In genomic region chr7:141435129-141435855, GRCm38 (mm10) we compare ENCODE assay signal across 8 mouse cellular contexts. TPM values are rescaled to one million over a fixed set of nuclear protein-coding genes. Genes with fewer than 3 reads are reported as not detected.
DNase-seq lines count a peak whose midpoint lies in the region; ATAC-seq and TF ChIP-seq lines count a peak whose summit lies in the region.

No protein-coding gene starts in this region.

- no peak for TF ChIP-seq CTCF in embryonic fibroblast, embryonic 13.5 days (IDR thresholded peaks at IDR 0.05; ENCODE audit: borderline replicate concordance, insufficient read depth, low read length)
- no peak for TF ChIP-seq CTCF in spleen, adult 2 months (IDR thresholded peaks at IDR 0.05; ENCODE audit: extremely low read depth, insufficient read depth, insufficient read length, insufficient replicate concordance)

- peaks cover 19% of the 10 kb centered on the region for H3K36me3 ChIP-seq in spleen, adult 2 months (ENCODE audit: control insufficient read depth, insufficient read depth, low read length)

- ATAC-seq in megakaryocyte-erythroid progenitor cell, adult 5-6 weeks (replicated peaks; ENCODE audit: low FRiP score, low TSS enrichment, poor library complexity, severe bottlenecking) = peak; percentile 72

- WGBS in spleen, adult 2 months = 2% methylated on average over 17 of the region's 17 CpGs

- no peaks in the 10 kb centered on the region for H3K27me3 ChIP-seq in spleen, adult 2 months (ENCODE audit: control insufficient read depth, insufficient read depth, low read length)

- intact Hi-C loops in heart, postnatal 36 days (cut with DNase I) = no loop called here
- intact Hi-C loops in left cerebral cortex, postnatal 4 days (cut with DNase I) = no loop called here

- peak; percentile 69 to 71 for DNase-seq in adrenal gland, adult 18-20 months (ENCODE audit: low spot score in 2 of 2)
- DNase-seq in adrenal gland, adult 8-10 months = no peak
- DNase-seq in adrenal gland, postnatal 36 days = peak; percentile 81 to 86
- DNase-seq in heart, postnatal 36 days = peak; percentile 66 to 68
- peak; percentile 49 for DNase-seq in left cerebral cortex, postnatal 4 days
- DNase-seq in spleen, adult 2 months (ENCODE audit: low read depth in 1 of 2, low spot score in 2 of 2) = peak in 1 of 2 experiments; percentile 55

- H3K4me1 ChIP-seq in embryonic fibroblast, embryonic 13.5 days (ENCODE audit: control insufficient read depth, insufficient read depth, low read length) = 0 out of 2 replicates have a peak, but pooled peaks cover 7% of the 10 kb centered on the region
- peaks cover 24% of the 10 kb centered on the region; the same call in 1 of the 2 replicates for H3K4me1 ChIP-seq in spleen, adult 2 months (ENCODE audit: control insufficient read depth, insufficient read depth, insufficient read length)

- no peak overlapping the region for H3K27ac ChIP-seq in embryonic fibroblast, embryonic 13.5 days (ENCODE audit: insufficient read depth, low read length)
- peak overlapping the region; percentile 30 for H3K27ac ChIP-seq in spleen, adult 2 months (ENCODE audit: insufficient read depth, low read length)

- TF ChIP-seq POLR2A in embryonic fibroblast, embryonic 13.5 days (IDR thresholded peaks at IDR 0.05; ENCODE audit: low read depth, low read length) = peak; percentile 94
- no peak for TF ChIP-seq POLR2A in spleen, adult 2 months (IDR thresholded peaks at IDR 0.05; ENCODE audit: low read depth, low read length)

- peak overlapping the region; percentile 47 for H3K4me3 ChIP-seq in embryonic fibroblast, embryonic 13.5 days (ENCODE audit: insufficient read depth, low read length)
- peak overlapping the region; percentile 63 for H3K4me3 ChIP-seq in spleen, adult 2 months (ENCODE audit: extremely low read depth, insufficient read depth, insufficient read length)

RNA-seq across cellular contexts. Expression of gene Slc25a22, which starts 2.4 kb away (rescaled TPM):
- 100 to 1,000 TPM; 104 to 105 TPM for total RNA-seq in adrenal gland, adult 18-20 months (2021)
- 100 to 1,000 TPM in 3 of 4 experiments, 10 to 100 TPM in 1; 86.7 to 109 (median 104) TPM for total RNA-seq in adrenal gland, adult 8-10 months (2022)
- total RNA-seq in adrenal gland, postnatal 36 days (2021) = 100 to 1,000 TPM; 110 to 120 TPM
- 24.0 and 26.9 TPM in 2 replicates for polyA plus RNA-seq in embryonic fibroblast, embryonic 13.5 days (2011; ENCODE audit: insufficient read length, low read depth, missing spikeins)
- 10 to 100 TPM; 60.0 to 96.2 TPM for total RNA-seq in heart, postnatal 36 days (2021)
- 100 to 1,000 TPM; 196 to 217 TPM for total RNA-seq in left cerebral cortex, postnatal 4 days (2021)
- 25.9 and 45.2 TPM in 2 replicates for total RNA-seq in megakaryocyte-erythroid progenitor cell, adult 5-6 weeks (2014; fragmentation: Nextera tagmentation)
- total RNA-seq in megakaryocyte-erythroid progenitor cell, adult 5-6 weeks (2017) = 3.4 and 6.7 TPM in 2 replicates
- polyA plus RNA-seq in spleen, adult 2 months (2012; rRNA removed) = 66.2 and 89.4 TPM in 2 replicates

RNA-seq across cellular contexts. Expression of gene Cend1, which starts 6.0 kb away (rescaled TPM):
- total RNA-seq in adrenal gland, adult 18-20 months (2021) = 1 to 10 TPM; 1.7 to 2.4 TPM
- total RNA-seq in adrenal gland, adult 8-10 months (2022) = 1 to 10 TPM; 1.5 to 2.6 (median 2.1) TPM
- 1 to 10 TPM in 1 of 2 experiments, under 1 TPM in 1; 0.70 to 1.3 TPM for total RNA-seq in adrenal gland, postnatal 36 days (2021)
- 4.9 and 5.4 TPM in 2 replicates for polyA plus RNA-seq in embryonic fibroblast, embryonic 13.5 days (2011; ENCODE audit: insufficient read length, low read depth, missing spikeins)
- 1 to 10 TPM in 1 of 2 experiments, under 1 TPM in 1; 0.80 to 1.5 TPM for total RNA-seq in heart, postnatal 36 days (2021)
- 100 to 1,000 TPM; 111 to 122 TPM for total RNA-seq in left cerebral cortex, postnatal 4 days (2021)
- not detected in 2 replicates for total RNA-seq in megakaryocyte-erythroid progenitor cell, adult 5-6 weeks (2014; fragmentation: Nextera tagmentation)
- not detected in 2 replicates for total RNA-seq in megakaryocyte-erythroid progenitor cell, adult 5-6 weeks (2017)
- 0.08 and 0.11 TPM in 2 replicates for polyA plus RNA-seq in spleen, adult 2 months (2012; rRNA removed)

RNA-seq across cellular contexts. Expression of gene Pidd1, which starts 8.5 kb away (rescaled TPM):
- 1 to 10 TPM; 1.1 to 1.4 TPM for total RNA-seq in adrenal gland, adult 18-20 months (2021)
- 1 to 10 TPM; 1.0 to 2.3 (median 1.4) TPM for total RNA-seq in adrenal gland, adult 8-10 months (2022)
- total RNA-seq in adrenal gland, postnatal 36 days (2021) = 1 to 10 TPM; 1.5 to 2.3 TPM
- polyA plus RNA-seq in embryonic fibroblast, embryonic 13.5 days (2011; ENCODE audit: insufficient read length, low read depth, missing spikeins) = 12.4 and 18.1 TPM in 2 replicates
- total RNA-seq in heart, postnatal 36 days (2021) = under 1 TPM; 0.60 to 0.78 TPM
- total RNA-seq in left cerebral cortex, postnatal 4 days (2021) = 1 to 10 TPM; 5.5 to 6.6 TPM
- total RNA-seq in megakaryocyte-erythroid progenitor cell, adult 5-6 weeks (2014; fragmentation: Nextera tagmentation) = 46.5 and 64.8 TPM in 2 replicates
- total RNA-seq in megakaryocyte-erythroid progenitor cell, adult 5-6 weeks (2017) = 7.5 and 14.3 TPM in 2 replicates
- 20.4 and 31.0 TPM in 2 replicates for polyA plus RNA-seq in spleen, adult 2 months (2012; rRNA removed)

RNA-seq across cellular contexts. Expression of gene Rplp2, which starts 11.9 kb away (rescaled TPM):
- 1,000 to 10,000 TPM in 1 of 2 experiments, 100 to 1,000 TPM in 1; 949 to 1,096 TPM for total RNA-seq in adrenal gland, adult 18-20 months (2021)
- total RNA-seq in adrenal gland, adult 8-10 months (2022) = 1,000 to 10,000 TPM in 3 of 4 experiments, 100 to 1,000 TPM in 1; 998 to 1,129 (median 1,024) TPM
- total RNA-seq in adrenal gland, postnatal 36 days (2021) = 1,000 to 10,000 TPM; 1,094 to 1,114 TPM
- 1,600 and 1,818 TPM in 2 replicates for polyA plus RNA-seq in embryonic fibroblast, embryonic 13.5 days (2011; ENCODE audit: insufficient read length, low read depth, missing spikeins)
- total RNA-seq in heart, postnatal 36 days (2021) = 100 to 1,000 TPM; 885 to 891 TPM
- total RNA-seq in left cerebral cortex, postnatal 4 days (2021) = 100 to 1,000 TPM; 894 to 998 TPM
- 4,458 and 6,012 TPM in 2 replicates for total RNA-seq in megakaryocyte-erythroid progenitor cell, adult 5-6 weeks (2014; fragmentation: Nextera tagmentation)
- 2,286 and 2,743 TPM in 2 replicates for total RNA-seq in megakaryocyte-erythroid progenitor cell, adult 5-6 weeks (2017)
- polyA plus RNA-seq in spleen, adult 2 months (2012; rRNA removed) = 645 and 662 TPM in 2 replicates

RNA-seq across cellular contexts. Expression of gene Pnpla2, which starts 19.7 kb away (rescaled TPM):
- total RNA-seq in adrenal gland, adult 18-20 months (2021) = 1,000 to 10,000 TPM in 1 of 2 experiments, 100 to 1,000 TPM in 1; 739 to 1,290 TPM
- total RNA-seq in adrenal gland, adult 8-10 months (2022) = 100 to 1,000 TPM; 256 to 532 (median 452) TPM
- total RNA-seq in adrenal gland, postnatal 36 days (2021) = 100 to 1,000 TPM; 875 to 879 TPM
- polyA plus RNA-seq in embryonic fibroblast, embryonic 13.5 days (2011; ENCODE audit: insufficient read length, low read depth, missing spikeins) = 18.9 and 26.7 TPM in 2 replicates
- 100 to 1,000 TPM; 552 to 604 TPM for total RNA-seq in heart, postnatal 36 days (2021)
- 10 to 100 TPM; 13.9 to 16.0 TPM for total RNA-seq in left cerebral cortex, postnatal 4 days (2021)
- total RNA-seq in megakaryocyte-erythroid progenitor cell, adult 5-6 weeks (2014; fragmentation: Nextera tagmentation) = 29.7 and 32.6 TPM in 2 replicates
- 7.1 and 17.8 TPM in 2 replicates for total RNA-seq in megakaryocyte-erythroid progenitor cell, adult 5-6 weeks (2017)
- 87.3 and 106 TPM in 2 replicates for polyA plus RNA-seq in spleen, adult 2 months (2012; rRNA removed)

Comparison
In these comparisons a context has a peak if more than half of its experiments do, and no peak if none do; other contexts are left out.
1. RNA of gene Cend1, which starts 6.0 kb away (total RNA-seq): 111 to 122 TPM in left cerebral cortex, postnatal 4 days; 1.7 to 2.4 TPM in adrenal gland, adult 18-20 months, 1.5 to 2.6 TPM in adrenal gland, adult 8-10 months, 0.80 to 1.5 TPM in heart, postnatal 36 days, 0.70 to 1.3 TPM in adrenal gland, postnatal 36 days and not detected in megakaryocyte-erythroid progenitor cell, adult 5-6 weeks; every median in the first group is over 10 times any median in the second.